Mouse (Mus musculus) forebrain, embryonic 10.5 days (tissue): ENCODE measurements around the gene Gbgt1. TPM values are rescaled to one million over a fixed set of nuclear protein-coding genes. Genes with fewer than 3 reads are reported as not detected.

Experiments
- DNase-seq: peaks from one replicate; pipeline ENCODE4 v3.0.0-alpha.2; 2017; ENCODE audit warnings: low spot score; ENCODE audit errors: extremely low spot score
- H3K27ac ChIP-seq: fragments of 300-500 bp; sonication (generic); 2 replicates; pipeline ENCODE4 v1.5.1; 2016; ENCODE audit warnings: mild to moderate bottlenecking
- H3K27me3 ChIP-seq: fragments of 300-500 bp; sonication (generic); 2 replicates; pipeline ENCODE4 v1.6.1; 2016; ENCODE audit warnings: mild to moderate bottlenecking; ENCODE audit not compliant: poor library complexity, severe bottlenecking
- H3K36me3 ChIP-seq: fragments of 300-500 bp; sonication (generic); replicated peaks from 2 replicates; pipeline ENCODE4 v1.6.1; 2016; ENCODE audit warnings: mild to moderate bottlenecking, moderate library complexity
- H3K4me1 ChIP-seq: fragments of 300-500 bp; sonication (generic); 2 replicates; pipeline ENCODE4 v1.6.1; 2016
- H3K4me3 ChIP-seq: fragments of 300-500 bp; sonication (generic); 2 replicates; pipeline ENCODE4 v1.5.1; 2016; ENCODE audit warnings: mild to moderate bottlenecking, moderate library complexity
- H3K9me3 ChIP-seq: fragments of 300-500 bp; sonication (generic); 2 replicates; pipeline ENCODE4 v1.6.1; 2016; ENCODE audit warnings: mild to moderate bottlenecking, moderate library complexity
- WGBS: fragments of 180-500 bp; shearing (Covaris S2); methylation state at CpG from one replicate; pipeline ENCODE4 v1.1.7; 2016; 5-methylcytosine and 5-hydroxymethylcytosine counted together
- polyA plus RNA-seq: library from polyadenylated mRNA; unstranded; fragments of >200 nt; fragmentation: Nextera tagmentation; extraction: Ambion mirVana; gene quantifications from 2 replicates; pipeline ENCODE4 v1.2.1, GENCODE M21; 2016

Gbgt1 gene
- polyA plus RNA-seq, 1 experiment from 2014 or later: not detected

GRCm38 (mm10) chr2:28525219-28525942, 28.7 kb downstream of the Gbgt1 start:
- Histone ChIP-seq H3K36me3 (peaks cover 6% of the 10 kb centered on the region), H3K9me3 (no peaks in the 10 kb centered on the region), H3K27me3 (no peaks in the 10 kb centered on the region), H3K27ac (peak overlapping the region; percentile 83), H3K4me3 (peak overlapping the region; percentile 24; the same call in 1 of the 2 replicates), H3K4me1 (peaks cover 75% of the 10 kb centered on the region)
- 17% methylated on average over 11 of the region's 11 CpGs for WGBS
- DNase-seq: peak; percentile 62

- H3K27me3 ChIP-seq: no peaks in the 10 kb centered on the region
- H3K4me3 ChIP-seq: peak overlapping the region; percentile 24; the same call in 1 of the 2 replicates
- H3K27ac ChIP-seq: peak overlapping the region; percentile 83
- no peak for DNase-seq
- 47% methylated on average over 12 of the region's 12 CpGs for WGBS
- H3K4me1 ChIP-seq: peaks cover 76% of the 10 kb centered on the region
- H3K9me3 ChIP-seq: no peaks in the 10 kb centered on the region
- peaks cover 6% of the 10 kb centered on the region for H3K36me3 ChIP-seq
Observed at GRCm38 (mm10) chr2:28525943-28526876, 29.5 kb downstream of the Gbgt1 start.

GRCm38 (mm10) chr2:28527436-28528353, 31.0 kb downstream of the Gbgt1 start:
- H3K27ac ChIP-seq: 0 out of 2 replicates have a peak overlapping the region, but pooled peaks have one; percentile 15
- WGBS: 90% methylated on average over 20 of the region's 20 CpGs
- DNase-seq: no peak
- no peaks in the 10 kb centered on the region for H3K27me3 ChIP-seq
- H3K36me3 ChIP-seq: no peaks in the 10 kb centered on the region; the same call in 1 of the 2 replicates
- H3K4me3 ChIP-seq: no peak overlapping the region
- no peaks in the 10 kb centered on the region for H3K9me3 ChIP-seq
- peaks cover 89% of the 10 kb centered on the region for H3K4me1 ChIP-seq

GRCm38 (mm10) chr2:28528354-28528730, 31.7 kb downstream of the Gbgt1 start:
- DNase-seq: no peak
- 0 out of 2 replicates have a peak overlapping the region, but pooled peaks have one; percentile 15 for H3K27ac ChIP-seq
- H3K36me3 ChIP-seq: no peaks in the 10 kb centered on the region
- no peaks in the 10 kb centered on the region for H3K9me3 ChIP-seq
- WGBS: 85% methylated on average over 7 of the region's 7 CpGs
- no peaks in the 10 kb centered on the region for H3K27me3 ChIP-seq
- H3K4me1 ChIP-seq: peaks cover 93% of the 10 kb centered on the region
- no peak overlapping the region for H3K4me3 ChIP-seq

GRCm38 (mm10) chr2:28529856-28530255, 33.2 kb downstream of the Gbgt1 start:
- Histone ChIP-seq H3K4me1 (peaks cover 93% of the 10 kb centered on the region), H3K27me3 (peaks cover 14% of the 10 kb centered on the region), H3K4me3 (no peak overlapping the region), H3K9me3 (no peaks in the 10 kb centered on the region), H3K36me3 (no peaks in the 10 kb centered on the region), H3K27ac (peak overlapping the region; percentile 9; the same call in 1 of the 2 replicates)
- WGBS: 77% methylated on average over 4 of the region's 4 CpGs
- no peak for DNase-seq

- 66% methylated on average over 7 of the region's 7 CpGs for WGBS
- no peak overlapping the region for H3K4me3 ChIP-seq
- H3K27me3 ChIP-seq: peaks cover 14% of the 10 kb centered on the region
- H3K27ac ChIP-seq: no peak overlapping the region
- no peaks in the 10 kb centered on the region for H3K36me3 ChIP-seq
- H3K9me3 ChIP-seq: no peaks in the 10 kb centered on the region
- H3K4me1 ChIP-seq: peaks cover 93% of the 10 kb centered on the region
- no peak for DNase-seq
Observed at GRCm38 (mm10) chr2:28530311-28530710, 33.6 kb downstream of the Gbgt1 start.

GRCm38 (mm10) chr2:28532938-28533771, 36.5 kb downstream of the Gbgt1 start:
- WGBS: 3% methylated on average over 49 of the region's 49 CpGs
- peaks cover 14% of the 10 kb centered on the region for H3K27me3 ChIP-seq
- no peaks in the 10 kb centered on the region for H3K9me3 ChIP-seq
- H3K4me1 ChIP-seq: peaks cover 96% of the 10 kb centered on the region
- no peaks in the 10 kb centered on the region for H3K36me3 ChIP-seq
- peak; percentile 85 for DNase-seq
- peak overlapping the region; percentile 84 for H3K27ac ChIP-seq
- peak overlapping the region; percentile 70 for H3K4me3 ChIP-seq

GRCm38 (mm10) chr2:28533901-28534435, 37.3 kb downstream of the Gbgt1 start:
- Histone ChIP-seq H3K4me1 (peaks cover 98% of the 10 kb centered on the region), H3K27me3 (peaks cover 14% of the 10 kb centered on the region), H3K9me3 (no peaks in the 10 kb centered on the region), H3K36me3 (no peaks in the 10 kb centered on the region), H3K4me3 (peak overlapping the region; percentile 70), H3K27ac (peak overlapping the region; percentile 84)
- 71% methylated on average over 7 of the region's 7 CpGs for WGBS
- no peak for DNase-seq

GRCm38 (mm10) chr2:28534436-28535262, 38.0 kb downstream of the Gbgt1 start:
- Histone ChIP-seq H3K27me3 (peaks cover 14% of the 10 kb centered on the region), H3K27ac (peak overlapping the region; percentile 84), H3K9me3 (no peaks in the 10 kb centered on the region), H3K4me3 (peak overlapping the region; percentile 70), H3K4me1 (peaks cover 99% of the 10 kb centered on the region), H3K36me3 (no peaks in the 10 kb centered on the region)
- no peak for DNase-seq
- 34% methylated on average over 11 of the region's 11 CpGs for WGBS

- peaks cover 99% of the 10 kb centered on the region for H3K4me1 ChIP-seq
- WGBS: 46% methylated on average over 4 of the region's 4 CpGs
- H3K9me3 ChIP-seq: no peaks in the 10 kb centered on the region
- H3K27me3 ChIP-seq: peaks cover 14% of the 10 kb centered on the region
- H3K36me3 ChIP-seq: no peaks in the 10 kb centered on the region
- peak overlapping the region; percentile 84 for H3K27ac ChIP-seq
- 0 out of 2 replicates have a peak overlapping the region, but pooled peaks have one; percentile 70 for H3K4me3 ChIP-seq
- DNase-seq: no peak
Observed at GRCm38 (mm10) chr2:28535263-28535540, 38.5 kb downstream of the Gbgt1 start.

GRCm38 (mm10) chr2:28535650-28536049, 39.0 kb downstream of the Gbgt1 start:
- Histone ChIP-seq H3K27me3 (peaks cover 14% of the 10 kb centered on the region), H3K27ac (peak overlapping the region; percentile 84), H3K36me3 (peaks cover 4% of the 10 kb centered on the region; the same call in 1 of the 2 replicates), H3K4me3 (no peak overlapping the region), H3K4me1 (peaks cover 99% of the 10 kb centered on the region), H3K9me3 (no peaks in the 10 kb centered on the region)
- WGBS: 47% methylated on average over 7 of the region's 7 CpGs
- no peak for DNase-seq
